Mouse (Mus musculus): ENCODE data around the gene Btbd18. TPM values are rescaled to one million over a fixed set of nuclear protein-coding genes. Genes with fewer than 3 reads are reported as not detected.

Gene Btbd18
- 0.01 TPM in 1 of 2 replicates, not detected in the other for polyA plus RNA-seq (2012; rRNA removed)

GRCm38 (mm10) chr2:84658806-84659205 is at the start of gene Btbd18:
Gene Btbd18 (plus strand): TSS chr2:84659079.

GRCm38 (mm10) chr2:84650464-84651195 is 8.2 kb upstream of the Btbd18 start, which contains the start of gene Ctnnd1:
Gene Ctnnd1 (minus strand): TSS chr2:84650765.

GRCm38 (mm10) chr2:84670569-84670933 is 11.7 kb downstream of the Btbd18 start, which contains the start of gene Selenoh:
Gene Selenoh (minus strand): TSS chr2:84670770.

GRCm38 (mm10) chr2:84677968-84678880 is 19.3 kb downstream of the Btbd18 start, which contains the start of the genes Gm28635 and Med19:
Gene Gm28635 (minus strand): TSS chr2:84678041.
Gene Med19 (plus strand): TSS chr2:84678402.

GRCm38 (mm10) chr2:84679016-84679415 is 20.1 kb downstream of the Btbd18 start, which contains the start of gene Tmx2:
Gene Tmx2 (minus strand): TSS chr2:84679140.

GRCm38 (mm10) chr2:84714811-84715561 is 56.1 kb downstream of the Btbd18 start, which contains the start of gene Zdhhc5:
Gene Zdhhc5 (minus strand): TSS chr2:84715180.

Other genes with a start within 250 kb of the Btbd18 start
- 2.7 and 3.5 TPM in 2 replicates for gene Calcrl, start 233.7 kb upstream of the Btbd18 start, polyA plus RNA-seq (2012; rRNA removed)
- 12.1 and 12.2 TPM in 2 replicates for gene Tfpi, start 182.3 kb upstream of the Btbd18 start, polyA plus RNA-seq (2012; rRNA removed)
- 17.6 and 18.0 TPM in 2 replicates for gene Ctnnd1, start 8.3 kb upstream of the Btbd18 start, polyA plus RNA-seq (2012; rRNA removed)
- 82.1 and 90.7 TPM in 2 replicates for gene Selenoh, start 11.7 kb downstream of the Btbd18 start, polyA plus RNA-seq (2012; rRNA removed)
- gene Gm28635, start 19.0 kb downstream of the Btbd18 start, polyA plus RNA-seq (2012; rRNA removed), result not detected in 2 replicates
- gene Med19, start 19.3 kb downstream of the Btbd18 start, polyA plus RNA-seq (2012; rRNA removed), result 13.3 and 14.8 TPM in 2 replicates
- gene Tmx2, start 20.1 kb downstream of the Btbd18 start, polyA plus RNA-seq (2012; rRNA removed), result 22.9 and 29.3 TPM in 2 replicates
- gene Zdhhc5, start 56.1 kb downstream of the Btbd18 start, polyA plus RNA-seq (2012; rRNA removed), result 15.8 and 19.0 TPM in 2 replicates
- 26.3 and 32.3 TPM in 2 replicates for gene Clp1, start 68.3 kb downstream of the Btbd18 start, polyA plus RNA-seq (2012; rRNA removed)
- 120 and 145 TPM in 2 replicates for gene Ypel4, start 75.0 kb downstream of the Btbd18 start, polyA plus RNA-seq (2012; rRNA removed)
- gene Gm19426, start 84.6 kb downstream of the Btbd18 start, polyA plus RNA-seq (2012; rRNA removed), result 1.9 and 2.2 TPM in 2 replicates
- gene Serping1, start 116.4 kb downstream of the Btbd18 start, polyA plus RNA-seq (2012; rRNA removed), result 26.7 and 32.2 TPM in 2 replicates
- gene Ube2l6, start 139.7 kb downstream of the Btbd18 start, polyA plus RNA-seq (2012; rRNA removed), result 288 and 372 TPM in 2 replicates
- gene Smtnl1, start 163.6 kb downstream of the Btbd18 start, polyA plus RNA-seq (2012; rRNA removed), result 0.24 and 0.31 TPM in 2 replicates
- gene Timm10, start 167.9 kb downstream of the Btbd18 start, polyA plus RNA-seq (2012; rRNA removed), result 49.6 and 50.0 TPM in 2 replicates
- gene Slc43a1, start 179.8 kb downstream of the Btbd18 start, polyA plus RNA-seq (2012; rRNA removed), result 118 and 156 TPM in 2 replicates
- gene Rtn4rl2, start 227.6 kb downstream of the Btbd18 start, polyA plus RNA-seq (2012; rRNA removed), result 0.03 and 0.10 TPM in 2 replicates

Measured in liver, embryonic 14 days (tissue).